Mouse (Mus musculus) MEL (cell line): ENCODE measurements around the gene Lamp5.

Source experiments
- CTCF ChIP-seq, 3 experiments: IDR thresholded peaks in 2 of 3; conservative IDR thresholded peaks in 1 of 3; 2 replicates each; pipeline ENCODE4 v1.5.1; 2011 to 2012; ENCODE audit warnings: low read length in 3 of 3, low read depth in 2 of 3, mild to moderate bottlenecking in 2 of 3, improper control_type of control experiment in 1 of 3, inconsistent platforms in 1 of 3, mixed read lengths in 1 of 3, moderate library complexity in 1 of 3; ENCODE audit not compliant: control insufficient read depth in 1 of 3, insufficient read depth in 1 of 3, poor library complexity in 1 of 3, severe bottlenecking in 1 of 3
- E2F4 ChIP-seq: IDR thresholded peaks from 2 replicates; pipeline ENCODE4 v1.6.1; 2011; ENCODE audit warnings: low read depth, low read length, improper control_type of control experiment, borderline replicate concordance
- ELF1 ChIP-seq: IDR thresholded peaks from 2 replicates; pipeline ENCODE4 v1.6.1; 2014; ENCODE audit warnings: low read depth, mild to moderate bottlenecking, inconsistent platforms, low read length, improper control_type of control experiment, moderate library complexity
- JUND ChIP-seq: IDR thresholded peaks from 2 replicates; pipeline ENCODE4 v1.6.1; 2011; ENCODE audit warnings: low read depth, mild to moderate bottlenecking, improper control_type of control experiment, low read length
- MAX ChIP-seq: IDR thresholded peaks from 2 replicates; pipeline ENCODE4 v1.6.1; 2011; ENCODE audit warnings: low read length, improper control_type of control experiment
- NELFE ChIP-seq: IDR thresholded peaks from 2 replicates; pipeline ENCODE4 v1.6.1; 2011; ENCODE audit warnings: low read depth, low read length, improper control_type of control experiment
- POLR2A ChIP-seq, 2 experiments: IDR thresholded peaks; 2 replicates each; pipeline ENCODE4 v1.6.1; 2011 to 2012; ENCODE audit warnings: low read length in 2 of 2, mild to moderate bottlenecking in 2 of 2, control low read depth in 1 of 2, improper control_type of control experiment in 1 of 2, low read depth in 1 of 2, moderate library complexity in 1 of 2; ENCODE audit not compliant: control insufficient read depth in 1 of 2, insufficient read depth in 1 of 2, poor library complexity in 1 of 2
- TBP ChIP-seq: IDR thresholded peaks from 2 replicates; pipeline ENCODE4 v1.8.0; 2011; ENCODE audit warnings: low read depth, low read length, improper control_type of control experiment
- TCF12 ChIP-seq: IDR thresholded peaks from 2 replicates; pipeline ENCODE4 v1.6.1; 2014; ENCODE audit warnings: low read depth, mild to moderate bottlenecking, inconsistent platforms, low read length, improper control_type of control experiment, moderate library complexity
- ZNF384 ChIP-seq: IDR thresholded peaks from 2 replicates; pipeline ENCODE4 v1.6.1; 2012; ENCODE audit warnings: low read depth, mild to moderate bottlenecking, inconsistent platforms, low read length, improper control_type of control experiment

GRCm38 (mm10) chr2:136059029-136059669 is 7.1 kb downstream of the Lamp5 start:
- TF ChIP-seq TCF12 (no peak), JUND (no peak), ELF1 (no peak), POLR2A (IDR thresholded peaks at IDR 0.05; ENCODE audit: control insufficient read depth in 1 of 2, insufficient read depth in 1 of 2, low read depth in 1 of 2, low read length in 2 of 2, poor library complexity in 1 of 2) (no peak), CTCF (IDR thresholded peaks at IDR 0.05 in 2 of 3, conservative IDR thresholded peaks at IDR 0.05 in 1 of 3; ENCODE audit: control insufficient read depth in 1 of 3, insufficient read depth in 1 of 3, low read depth in 2 of 3, low read length in 3 of 3, poor library complexity in 1 of 3, severe bottlenecking in 1 of 3) (no peak), NELFE (no peak), TBP (no peak), MAX (no peak), ZNF384 (no peak), E2F4 (no peak)
